Mouse (Mus musculus) ES-Bruce4 (cell line): Measurements from ENCODE around the gene R3hdm4.
A peak's percentile ranks its signal among the peaks of the same experiment; 100 is the strongest.
"Not testable (repeated sequence)": the region's sequence is repeated elsewhere in the genome, so short reads cannot be mapped to it uniquely, and the experiment has no call there.

Experiments used
- CTCF ChIP-seq: IDR thresholded peaks from one replicate; pipeline ENCODE4 v1.8.1; 2011; ENCODE audit warnings: low read depth, low read length
- EP300 ChIP-seq: IDR thresholded peaks from 2 replicates; pipeline ENCODE4 v1.6.1; 2011; ENCODE audit warnings: low read depth, low read length; ENCODE audit not compliant: insufficient read depth

- not testable (repeated sequence) for TF ChIP-seq EP300
- peak; percentile 86 for TF ChIP-seq CTCF
Observed at GRCm38 (mm10) chr10:79892451-79893118, 28.4 kb downstream of the R3hdm4 start.
